Mouse (Mus musculus) kidney, adult 2 months (tissue): Measurements from ENCODE around the gene Tex13b. TPM values are rescaled to one million over a fixed set of nuclear protein-coding genes. Genes with fewer than 3 reads are reported as not detected.

Experiments used
- DNase-seq: peaks from one replicate; pipeline ENCODE4 v3.0.0; 2021
- H3K27ac ChIP-seq: fragments of 200-500 bp; 2 replicates; pipeline ENCODE4 v1.5.1; 2012; ENCODE audit warnings: low read depth, low read length, control low read depth, inconsistent platforms; ENCODE audit not compliant: insufficient read depth
- H3K27me3 ChIP-seq: fragments of 200-500 bp; replicated peaks from 2 replicates; pipeline ENCODE4 v1.6.1; 2012; ENCODE audit warnings: mild to moderate bottlenecking, moderate library complexity, low read length, inconsistent platforms; ENCODE audit not compliant: control insufficient read depth, insufficient read depth
- H3K36me3 ChIP-seq: fragments of 200-500 bp; 2 replicates; pipeline ENCODE4 v1.6.1; 2012; ENCODE audit warnings: mild to moderate bottlenecking, moderate library complexity, low read length, inconsistent platforms; ENCODE audit not compliant: control insufficient read depth, insufficient read depth
- H3K4me1 ChIP-seq: fragments of 200-500 bp; 2 replicates; pipeline ENCODE4 v1.6.1; 2011; ENCODE audit warnings: low read length; ENCODE audit not compliant: control insufficient read depth, insufficient read depth
- H3K4me3 ChIP-seq: fragments of 200-500 bp; 2 replicates; pipeline ENCODE4 v1.5.1; 2011; ENCODE audit warnings: mild to moderate bottlenecking, low read depth, low read length, control low read depth; ENCODE audit not compliant: insufficient read depth
- CTCF ChIP-seq: fragments of 200-500 bp; conservative IDR thresholded peaks from 2 replicates; pipeline ENCODE4 v1.5.1; 2011; ENCODE audit warnings: low read depth, mild to moderate bottlenecking, control low read depth, low read length, moderate library complexity, mixed read lengths; ENCODE audit not compliant: insufficient read depth, insufficient read length
- POLR2A ChIP-seq: fragments of 200-500 bp; IDR thresholded peaks from one replicate; pipeline ENCODE4 v1.6.1; 2011; ENCODE audit warnings: low read depth, low read length, control low read depth
- WGBS: fragments of 180-500 bp; shearing (Covaris S2); methylation state at CpG from one replicate; pipeline ENCODE4 v1.1.7; 2018; 5-methylcytosine and 5-hydroxymethylcytosine counted together
- polyA plus RNA-seq: library from polyadenylated mRNA; depleted of rRNA; stranded (reverse); fragments of >200 nt; gene quantifications from 2 replicates; pipeline ENCODE4 v1.2.3, GENCODE M21; 2012; rRNA removed

Gene Tex13b
- polyA plus RNA-seq, 1 experiment: not detected

DNA sequence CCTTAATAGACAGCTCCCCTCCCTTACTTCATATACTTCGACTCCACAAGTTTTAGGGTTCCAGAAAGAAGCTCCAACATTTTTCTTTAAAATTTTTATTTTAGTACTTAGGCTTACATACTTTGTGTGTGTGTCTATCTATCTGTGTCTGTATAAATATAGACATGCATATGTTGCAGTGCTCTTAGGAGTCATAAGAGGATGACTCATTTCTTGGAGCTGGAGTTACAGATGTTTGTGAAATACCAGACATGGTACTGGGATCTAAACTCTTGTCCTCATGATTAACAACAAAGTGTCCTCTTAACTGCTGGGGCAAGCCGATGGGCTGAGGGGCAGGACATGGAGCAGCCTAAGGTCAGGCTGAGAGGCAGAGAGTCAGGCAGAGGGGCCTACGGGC, 24.8 kb upstream of the Tex13b start:
- Histone ChIP-seq H3K36me3 (no peaks in the 10 kb centered on the region), H3K27me3 (no peaks in the 10 kb centered on the region), H3K4me3 (no peak overlapping the region), H3K27ac (no peak overlapping the region), H3K4me1 (no peaks in the 10 kb centered on the region)
- no peak for TF ChIP-seq POLR2A
- TF ChIP-seq CTCF: no peak
- 66% methylated on average over 3 of the region's 3 CpGs for WGBS
- no peak for DNase-seq

DNA sequence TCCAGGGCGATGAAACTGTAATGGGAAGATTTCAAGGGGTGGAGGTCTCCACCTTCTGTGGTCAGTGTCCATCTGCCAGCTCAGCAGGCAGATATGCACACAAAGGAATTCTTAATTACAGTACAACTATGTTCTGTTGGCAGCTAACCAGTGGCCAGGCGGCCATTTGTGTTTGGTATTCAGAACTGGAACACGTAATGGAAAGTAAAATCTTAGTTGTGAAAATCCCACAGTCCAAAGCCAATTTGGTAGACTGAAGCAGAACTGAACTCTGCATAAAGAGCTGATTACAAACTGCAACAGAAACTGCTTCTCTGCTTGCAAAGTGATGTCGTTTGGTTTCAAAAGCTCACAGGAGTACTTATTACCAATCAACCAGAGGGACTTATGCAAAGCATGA, 18.5 kb upstream of the Tex13b start:
- H3K4me3 ChIP-seq: no peak overlapping the region
- 42% methylated on average over 4 of the region's 4 CpGs for WGBS
- H3K27ac ChIP-seq: no peak overlapping the region
- no peak for DNase-seq
- H3K4me1 ChIP-seq: no peaks in the 10 kb centered on the region
- H3K27me3 ChIP-seq: no peaks in the 10 kb centered on the region
- no peaks in the 10 kb centered on the region for H3K36me3 ChIP-seq
- TF ChIP-seq CTCF (no peak), POLR2A (no peak)

DNA sequence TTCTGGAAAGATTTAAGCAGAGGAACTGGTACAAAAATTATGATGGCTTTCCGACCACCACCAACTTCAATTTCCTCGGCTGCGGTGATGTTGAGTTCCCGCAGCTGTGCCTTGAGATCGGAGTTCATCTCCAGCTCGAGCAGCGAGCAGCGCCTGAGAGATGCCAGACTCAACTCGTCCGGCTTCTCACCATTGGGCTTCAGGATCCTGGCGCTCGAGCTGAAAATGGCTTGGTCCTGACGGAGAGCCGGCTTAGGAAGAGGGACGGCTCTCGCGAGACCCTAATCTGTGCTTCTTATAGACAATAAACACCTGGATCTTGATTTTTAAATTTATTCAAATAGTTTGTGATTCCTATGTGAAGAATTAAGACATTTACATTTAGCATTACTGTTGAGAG, 9.1 kb upstream of the Tex13b start:
- DNase-seq: no peak
- no peak for TF ChIP-seq CTCF
- TF ChIP-seq POLR2A: no peak
- H3K27ac ChIP-seq: no peak overlapping the region
- H3K36me3 ChIP-seq: no peaks in the 10 kb centered on the region
- H3K27me3 ChIP-seq: no peaks in the 10 kb centered on the region
- WGBS: 76% methylated on average over 17 of the region's 17 CpGs
- no peak overlapping the region for H3K4me3 ChIP-seq
- H3K4me1 ChIP-seq: no peaks in the 10 kb centered on the region

DNA sequence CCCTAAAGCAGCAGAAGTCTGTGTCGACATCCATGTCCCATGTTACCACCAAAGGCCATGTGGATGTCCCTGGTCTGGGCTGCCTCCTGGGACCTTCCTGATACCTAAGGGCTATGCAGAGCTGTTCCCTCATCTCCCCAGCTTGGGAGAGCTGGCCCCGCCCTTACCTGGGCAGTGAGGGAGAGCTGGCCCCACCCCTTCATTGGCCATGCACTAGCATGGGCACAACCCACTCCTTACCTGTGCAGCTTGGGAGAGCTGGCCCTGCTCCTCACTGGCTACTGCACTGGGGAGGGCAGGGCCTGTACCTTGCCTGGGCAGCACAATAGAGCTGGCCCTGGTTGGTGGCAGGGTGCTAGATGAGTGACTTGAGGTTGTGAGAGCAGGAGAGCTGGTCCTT, 7.9 kb downstream of the Tex13b start:
- H3K36me3 ChIP-seq: no peaks in the 10 kb centered on the region
- WGBS: 76% methylated on average over 2 of the region's 2 CpGs
- no peaks in the 10 kb centered on the region for H3K4me1 ChIP-seq
- H3K4me3 ChIP-seq: no peak overlapping the region
- H3K27ac ChIP-seq: no peak overlapping the region
- no peak for DNase-seq
- no peaks in the 10 kb centered on the region for H3K27me3 ChIP-seq
- TF ChIP-seq POLR2A (no peak), CTCF (no peak)

DNA sequence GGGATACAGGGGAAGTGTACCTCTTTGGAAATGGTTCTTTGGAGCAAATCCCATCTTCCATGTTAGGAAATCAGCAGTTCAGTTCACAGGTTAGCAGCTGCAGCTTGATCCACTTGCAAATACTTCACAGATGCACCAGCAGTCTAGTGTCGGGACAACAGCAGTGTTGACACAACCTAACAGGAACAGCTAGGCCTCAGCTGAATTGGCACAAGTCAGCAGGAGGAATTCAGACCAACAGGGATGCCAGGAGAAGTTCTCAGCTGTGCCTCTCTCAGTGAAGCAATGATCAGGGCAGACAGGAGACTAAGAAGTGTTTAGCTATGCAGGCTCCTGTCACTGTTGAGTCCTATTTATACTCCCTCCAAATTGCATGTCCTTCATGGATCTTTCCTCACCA, 43.4 kb downstream of the Tex13b start:
- H3K4me1 ChIP-seq: no peaks in the 10 kb centered on the region
- 71% methylated on average over 1 of the region's 1 CpGs for WGBS
- DNase-seq: no peak

More for the DNA sequence above, 43.4 kb downstream of the Tex13b start:
- TF ChIP-seq POLR2A: no peak
- no peak for TF ChIP-seq CTCF
- H3K4me3 ChIP-seq: no peak overlapping the region
- H3K27ac ChIP-seq: no peak overlapping the region
- H3K36me3 ChIP-seq: no peaks in the 10 kb centered on the region
- H3K27me3 ChIP-seq: no peaks in the 10 kb centered on the region

Other genes with a start within 250 kb of the Tex13b start
- 36.2 and 51.6 TPM in 2 replicates for gene Tsc22d3, start 212.8 kb downstream of the Tex13b start, polyA plus RNA-seq
- 8.6 and 9.8 TPM in 2 replicates for gene Mid2, start 148.8 kb downstream of the Tex13b start, polyA plus RNA-seq
- gene Vsig1, start 94.2 kb upstream of the Tex13b start, polyA plus RNA-seq: 0.06 and 0.11 TPM in 2 replicates
- gene Psmd10, start 143.3 kb upstream of the Tex13b start, polyA plus RNA-seq: 7.9 and 11.0 TPM in 2 replicates
- 4.5 and 6.0 TPM in 2 replicates for gene Atg4a, start 143.5 kb upstream of the Tex13b start, polyA plus RNA-seq